Mouse (Mus musculus) neural tube, postnatal 0 days (tissue): ENCODE results near the gene Trank1. TPM values are rescaled to one million over a fixed set of nuclear protein-coding genes. Genes with fewer than 3 reads are reported as not detected.

Source experiments
- polyA plus RNA-seq: library from polyadenylated mRNA; unstranded; fragments of >200 nt; fragmentation: Nextera tagmentation; extraction: Ambion mirVana; gene quantifications from 2 replicates; pipeline ENCODE4 v1.2.1, GENCODE M21; 2015

Gene Trank1
- polyA plus RNA-seq, result 16.0 and 23.4 TPM in 2 replicates

DNA sequence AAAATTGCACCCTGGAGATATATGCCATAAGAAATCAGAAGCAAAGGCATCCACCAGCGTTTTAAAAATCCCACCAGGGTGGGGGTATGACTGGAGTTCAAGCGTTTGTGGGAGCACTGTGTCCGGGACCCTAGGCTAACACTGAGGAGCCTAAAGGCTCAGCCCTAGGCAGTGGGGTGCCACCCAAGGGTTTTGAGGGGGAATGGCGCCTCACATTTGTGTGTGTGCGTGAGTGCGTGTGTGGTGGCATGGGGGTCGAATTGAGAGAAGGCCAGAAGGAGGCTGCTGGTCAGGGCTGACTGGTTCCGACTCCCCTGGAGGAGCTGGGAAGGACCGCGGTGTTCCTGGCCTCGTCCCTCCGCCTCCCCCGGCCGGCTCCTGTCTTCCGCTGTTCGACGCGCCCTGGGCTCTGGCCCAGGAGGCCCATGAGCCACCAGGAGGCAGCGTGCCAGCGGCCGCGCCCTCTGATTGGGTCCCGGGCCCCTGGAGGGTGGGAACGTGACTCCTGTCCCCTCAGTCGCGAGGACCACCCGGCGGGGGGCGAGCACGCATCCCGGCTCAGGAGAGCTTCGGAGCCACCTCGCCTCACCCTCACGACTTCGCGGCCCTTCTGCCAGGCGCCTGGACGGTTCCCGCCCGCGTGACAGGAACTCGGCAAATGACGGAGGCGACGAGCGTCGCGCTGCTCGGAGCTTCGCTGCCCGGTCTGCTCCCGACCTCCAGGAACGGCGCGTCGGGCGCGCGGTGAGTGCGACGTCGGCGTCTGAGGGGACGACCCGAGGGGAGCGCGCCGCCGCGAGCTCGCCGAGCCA, at the start of gene Trank1:
TSS of gene Trank1 (plus strand) at position 709 of the 812 bp plus-strand sequence.

DNA sequence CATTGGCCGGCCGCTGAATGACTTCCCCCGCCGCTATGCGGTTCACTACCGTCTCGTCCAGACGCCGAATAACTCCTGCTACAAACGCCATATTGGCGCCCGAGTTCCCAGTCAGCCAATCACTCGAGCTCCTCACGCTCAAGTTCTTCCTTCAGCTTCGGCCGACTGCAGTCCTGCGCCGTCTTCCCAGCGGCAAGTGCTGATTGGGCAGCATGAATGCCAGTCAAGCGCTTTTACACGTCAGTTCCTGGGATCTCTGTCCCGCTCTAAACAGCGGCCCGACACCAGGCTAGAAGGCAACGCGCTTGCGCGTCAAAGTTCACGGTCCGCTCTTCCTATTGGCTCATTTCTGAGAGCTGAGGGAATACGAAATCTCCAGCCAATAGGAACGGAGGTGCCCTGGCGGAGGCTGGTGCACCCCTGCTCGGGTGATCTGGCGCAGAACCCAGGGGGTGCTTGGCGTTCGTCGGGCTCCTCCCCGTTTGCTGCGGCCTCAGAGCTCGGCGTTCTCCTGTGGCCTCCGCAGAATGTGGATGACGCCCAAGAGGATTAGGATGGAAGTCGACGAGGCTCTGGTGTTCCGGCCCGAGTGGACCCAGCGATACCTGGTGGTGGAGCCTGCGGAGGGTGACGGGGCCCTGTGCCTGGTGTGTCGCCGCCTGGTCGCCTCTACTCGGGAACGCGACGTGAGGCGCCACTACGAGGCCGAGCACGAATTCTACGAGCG, 39.9 kb upstream of the Trank1 start, which contains the start of the genes Mlh1 and Epm2aip1:
TSS of gene Mlh1 (minus strand) at position 358 of the 727 bp plus-strand sequence.
TSS of gene Epm2aip1 (plus strand) at position 496 of the 727 bp plus-strand sequence.

DNA sequence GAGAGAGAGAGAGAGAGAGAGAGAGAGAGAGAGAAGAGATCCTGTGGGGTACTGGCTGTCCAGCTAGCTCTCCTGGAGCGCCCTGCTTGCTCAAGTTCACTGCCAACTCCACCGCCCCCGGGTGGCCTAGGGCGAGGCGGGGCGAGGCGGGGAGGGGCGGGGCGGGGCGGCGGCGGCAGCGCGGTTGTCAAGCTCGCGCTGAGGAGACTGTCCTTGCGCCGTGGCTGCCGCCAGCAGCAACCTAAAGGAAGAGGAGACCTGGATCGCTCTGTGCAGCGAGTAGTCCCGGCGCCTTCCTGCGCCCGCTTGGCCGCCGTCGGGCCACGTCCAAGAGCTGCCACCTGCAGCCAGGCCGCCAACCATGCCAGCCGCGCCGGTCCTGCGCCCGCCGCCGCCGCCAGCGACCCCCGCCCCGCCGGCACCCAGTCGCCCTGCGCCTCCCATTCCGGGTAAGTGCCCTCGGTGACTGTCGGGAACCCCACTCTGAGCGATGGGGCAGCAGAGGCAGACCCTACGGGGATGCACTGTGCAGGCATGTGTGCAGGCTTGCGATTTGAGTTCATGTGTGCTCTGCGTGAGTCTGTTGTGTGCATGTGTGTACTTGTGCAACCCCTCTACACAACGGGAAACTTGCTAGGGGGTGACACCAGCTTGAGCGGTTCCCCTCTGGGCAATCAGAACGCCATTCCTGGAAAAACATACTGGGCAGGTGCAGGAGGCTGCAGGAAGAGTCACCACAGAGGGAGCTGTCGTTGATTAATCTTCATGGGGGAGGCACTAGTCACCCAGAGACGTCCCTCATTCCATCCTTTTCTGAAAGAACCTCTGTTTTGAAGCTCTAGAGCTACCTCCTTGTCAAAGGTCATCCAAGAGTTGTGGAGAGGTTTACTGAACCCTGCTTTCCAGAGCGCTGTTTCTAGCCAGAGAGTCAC, 127.6 kb downstream of the Trank1 start, which contains the start of gene Dclk3:
TSS of gene Dclk3 (plus strand) at position 178 of the 932 bp plus-strand sequence.

Other genes with a start within 250 kb of the Trank1 start
- 38.7 and 42.1 TPM in 2 replicates for gene Lrrfip2, start 194.1 kb upstream of the Trank1 start, polyA plus RNA-seq
- 16.3 and 17.5 TPM in 2 replicates for gene Mlh1, start 39.9 kb upstream of the Trank1 start, polyA plus RNA-seq
- gene Epm2aip1, start 39.8 kb upstream of the Trank1 start, polyA plus RNA-seq, result 36.0 and 39.2 TPM in 2 replicates
- 13.5 and 13.8 TPM in 2 replicates for gene Dclk3, start 127.3 kb downstream of the Trank1 start, polyA plus RNA-seq